Mouse (Mus musculus): ENCODE results near the gene Neurl4. TPM values are rescaled to one million over a fixed set of nuclear protein-coding genes. Genes with fewer than 3 reads are reported as not detected.
A peak's percentile ranks its signal among the peaks of the same experiment; 100 is the strongest.
"Not testable (repeated sequence)": the region's sequence is repeated elsewhere in the genome, so short reads cannot be mapped to it uniquely, and the experiment has no call there.

The Neurl4 gene
- polyA plus RNA-seq, 1 experiment from 2014 or later = 9.7 TPM

DNA sequence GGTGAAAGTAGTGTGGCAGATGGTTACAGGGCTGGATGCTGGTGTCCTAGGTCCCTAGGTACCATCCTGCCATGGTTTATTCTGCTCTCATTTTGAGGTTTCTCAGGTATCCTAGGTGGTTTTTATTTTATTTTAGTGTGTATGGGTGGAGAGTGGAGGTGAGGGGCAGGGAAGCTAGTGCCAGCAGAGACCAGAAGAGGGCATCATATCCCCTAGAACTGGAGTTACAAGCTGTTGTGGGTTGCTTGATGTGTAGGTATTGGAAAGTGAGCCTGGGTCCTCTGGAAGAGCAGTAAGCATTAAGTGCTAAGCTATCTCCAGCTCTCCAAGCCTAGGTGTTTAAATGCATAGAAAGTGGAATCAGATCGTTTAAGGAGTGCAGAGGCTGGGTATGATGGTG, 51.4 kb downstream of the Neurl4 start:
- Histone ChIP-seq H3K36me3 (ENCODE audit: insufficient read depth, low read length) (no peaks in the 10 kb centered on the region), H3K27me3 (ENCODE audit: insufficient read depth, low read length) (no peaks in the 10 kb centered on the region), H3K27ac (no peak overlapping the region), H3K9ac (ENCODE audit: low read depth, low read length) (no peak overlapping the region), H3K4me3 (replicated peaks; ENCODE audit: low read depth, low read length) (no peak overlapping the region), H3K4me2 (ENCODE audit: low read length) (no peak overlapping the region), H3K9me3 (replicated peaks; ENCODE audit: low read length) (no peaks in the 10 kb centered on the region), H3K4me1 (replicated peaks; ENCODE audit: insufficient read depth, low read length) (peaks cover 6% of the 10 kb centered on the region; the same call in 1 of the 2 replicates)
- DNase-seq (ENCODE audit: low spot score) (peak; percentile 34), ATAC-seq (replicated peaks; ENCODE audit: low FRiP score, low read depth) (no peak)
- WGBS = 36% methylated on average over 1 of the region's 1 CpGs
- peak; percentile 60 for TF ChIP-seq CTCF (IDR thresholded peaks at IDR 0.05; ENCODE audit: low read depth)

DNA sequence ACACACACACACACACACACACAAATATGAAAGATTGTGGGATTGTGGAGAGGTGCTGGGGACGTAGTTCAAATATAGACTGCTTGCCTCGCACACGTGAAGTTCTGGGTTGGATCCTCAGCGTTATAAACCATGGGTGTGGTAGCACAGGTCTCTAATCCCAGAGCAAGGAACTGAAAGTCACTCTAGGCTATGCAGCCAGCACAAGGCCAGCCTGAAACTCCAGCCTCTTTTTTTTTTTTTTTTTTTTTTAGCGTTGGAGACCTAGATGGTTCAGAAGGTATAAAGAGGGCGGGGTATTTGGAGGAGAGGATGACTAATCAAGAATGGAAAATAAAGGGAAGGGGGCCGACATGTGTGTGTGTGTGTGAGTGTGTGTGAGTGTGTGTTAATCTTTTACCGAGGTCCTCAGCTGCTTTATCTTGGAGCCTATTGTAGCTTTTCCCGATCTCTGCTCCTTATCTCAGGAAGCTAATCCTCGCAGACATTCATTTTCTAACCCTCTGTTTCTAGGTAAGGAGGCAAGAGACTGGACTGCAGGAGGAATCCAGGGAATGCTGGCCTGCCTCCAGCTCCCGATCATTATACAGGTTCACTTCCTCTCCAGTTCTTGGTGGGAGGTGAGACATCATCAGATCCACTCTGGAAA, 52.5 kb downstream of the Neurl4 start:
- 54% methylated on average over 11 of the region's 11 CpGs for WGBS
- Histone ChIP-seq H3K9me3 (replicated peaks; ENCODE audit: low read length) (no peaks in the 10 kb centered on the region), H3K9ac (ENCODE audit: low read depth, low read length) (no peak overlapping the region), H3K4me2 (ENCODE audit: low read length) (no peak overlapping the region), H3K4me1 (replicated peaks; ENCODE audit: insufficient read depth, low read length) (no peaks in the 10 kb centered on the region), H3K4me3 (replicated peaks; ENCODE audit: low read depth, low read length) (no peak overlapping the region), H3K27ac (no peak overlapping the region), H3K36me3 (ENCODE audit: insufficient read depth, low read length) (no peaks in the 10 kb centered on the region), H3K27me3 (ENCODE audit: insufficient read depth, low read length) (no peaks in the 10 kb centered on the region)
- DNase-seq (ENCODE audit: low spot score) (no peak), ATAC-seq (replicated peaks; ENCODE audit: low FRiP score, low read depth) (no peak)
- TF ChIP-seq CTCF (IDR thresholded peaks at IDR 0.05; ENCODE audit: low read depth) = no peak

DNA sequence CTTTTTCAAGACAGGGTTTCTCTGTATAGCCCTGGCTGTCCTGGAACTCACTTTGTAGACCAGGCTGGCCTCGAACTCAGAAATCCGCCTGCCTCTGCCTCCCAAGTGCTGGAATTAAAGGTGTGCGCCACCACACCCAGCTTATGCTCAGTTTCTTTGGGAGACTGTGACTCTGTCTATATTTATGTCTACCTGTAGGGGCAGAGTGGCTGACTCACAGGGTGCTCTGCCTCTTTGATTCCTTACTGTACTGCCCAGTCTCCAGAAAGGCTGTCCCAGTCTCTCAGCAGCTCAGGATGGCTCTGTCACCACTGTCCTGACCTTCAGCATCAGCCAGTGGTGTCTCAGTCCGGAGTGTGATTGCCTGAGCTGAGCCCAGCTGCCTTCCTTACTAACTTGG, 54.7 kb downstream of the Neurl4 start:
- not testable (repeated sequence) for H3K9me3 ChIP-seq (replicated peaks; ENCODE audit: low read length); H3K27ac ChIP-seq; H3K4me3 ChIP-seq (replicated peaks; ENCODE audit: low read depth, low read length); H3K36me3 ChIP-seq (ENCODE audit: insufficient read depth, low read length); H3K4me1 ChIP-seq (replicated peaks; ENCODE audit: insufficient read depth, low read length); ATAC-seq (replicated peaks; ENCODE audit: low FRiP score, low read depth); H3K27me3 ChIP-seq (ENCODE audit: insufficient read depth, low read length); H3K9ac ChIP-seq (ENCODE audit: low read depth, low read length); DNase-seq (ENCODE audit: low spot score); H3K4me2 ChIP-seq (ENCODE audit: low read length)
- WGBS = 79% methylated on average over 4 of the region's 4 CpGs

DNA sequence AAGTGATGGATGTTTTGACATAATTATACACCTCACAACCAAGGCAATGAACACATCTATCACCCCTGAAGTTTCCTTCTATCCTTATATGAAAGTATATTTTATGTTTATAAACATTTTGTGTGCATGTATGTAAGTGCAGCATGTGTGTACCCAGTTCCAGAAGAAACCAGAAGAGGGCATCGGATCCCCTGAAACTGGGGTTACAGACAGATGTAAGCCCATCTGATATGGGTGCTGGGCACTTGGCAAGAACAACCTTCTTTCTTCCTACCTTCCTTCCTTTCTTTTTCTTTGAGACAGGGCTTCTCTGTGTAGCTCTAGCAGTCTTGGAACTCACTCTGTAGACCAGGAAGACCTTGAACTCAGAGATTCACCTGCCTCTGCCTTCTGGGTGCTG, 55.3 kb downstream of the Neurl4 start:
- Histone ChIP-seq H3K27me3 (ENCODE audit: insufficient read depth, low read length) (no peaks in the 10 kb centered on the region), H3K4me1 (replicated peaks; ENCODE audit: insufficient read depth, low read length) (no peaks in the 10 kb centered on the region), H3K4me3 (replicated peaks; ENCODE audit: low read depth, low read length) (no peak overlapping the region), H3K9me3 (replicated peaks; ENCODE audit: low read length) (no peaks in the 10 kb centered on the region), H3K27ac (no peak overlapping the region), H3K9ac (ENCODE audit: low read depth, low read length) (no peak overlapping the region), H3K36me3 (ENCODE audit: insufficient read depth, low read length) (no peaks in the 10 kb centered on the region), H3K4me2 (ENCODE audit: low read length) (no peak overlapping the region)
- WGBS = 70% methylated on average over 1 of the region's 1 CpGs
- peak; percentile 25; the same call in 1 of the 2 replicates for TF ChIP-seq CTCF (IDR thresholded peaks at IDR 0.05; ENCODE audit: low read depth)
- ATAC-seq (replicated peaks; ENCODE audit: low FRiP score, low read depth) (no peak), DNase-seq (ENCODE audit: low spot score) (no peak)

DNA sequence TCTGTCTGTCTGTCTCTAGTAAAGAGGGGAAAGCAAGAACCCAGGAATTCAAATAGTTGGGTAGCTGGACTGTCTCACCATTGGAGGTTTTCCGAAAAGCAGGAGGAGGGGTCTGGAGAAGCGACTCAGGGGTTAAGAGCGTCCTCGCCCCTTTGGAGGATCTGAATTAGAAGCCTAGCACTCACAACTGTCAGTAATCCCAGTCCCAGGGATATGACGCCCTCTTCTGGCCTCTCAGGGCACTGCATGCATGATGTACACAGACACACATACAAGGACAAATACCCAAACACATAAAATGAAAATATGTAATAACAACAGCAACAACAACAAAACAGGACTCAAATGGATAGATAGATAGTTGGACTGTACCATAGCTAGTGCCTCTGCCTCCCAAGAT, 59.7 kb downstream of the Neurl4 start:
- Histone ChIP-seq H3K9ac (ENCODE audit: low read depth, low read length) (no peak overlapping the region), H3K27me3 (ENCODE audit: insufficient read depth, low read length) (peaks cover 7% of the 10 kb centered on the region), H3K9me3 (replicated peaks; ENCODE audit: low read length) (no peaks in the 10 kb centered on the region), H3K36me3 (ENCODE audit: insufficient read depth, low read length) (no peaks in the 10 kb centered on the region), H3K27ac (no peak overlapping the region), H3K4me2 (ENCODE audit: low read length) (no peak overlapping the region), H3K4me3 (replicated peaks; ENCODE audit: low read depth, low read length) (no peak overlapping the region), H3K4me1 (replicated peaks; ENCODE audit: insufficient read depth, low read length) (no peaks in the 10 kb centered on the region)
- ATAC-seq (replicated peaks; ENCODE audit: low FRiP score, low read depth) (no peak), DNase-seq (ENCODE audit: low spot score) (no peak)
- WGBS = 45% methylated on average over 5 of the region's 5 CpGs
- TF ChIP-seq CTCF (IDR thresholded peaks at IDR 0.05; ENCODE audit: low read depth) = peak; percentile 58

DNA sequence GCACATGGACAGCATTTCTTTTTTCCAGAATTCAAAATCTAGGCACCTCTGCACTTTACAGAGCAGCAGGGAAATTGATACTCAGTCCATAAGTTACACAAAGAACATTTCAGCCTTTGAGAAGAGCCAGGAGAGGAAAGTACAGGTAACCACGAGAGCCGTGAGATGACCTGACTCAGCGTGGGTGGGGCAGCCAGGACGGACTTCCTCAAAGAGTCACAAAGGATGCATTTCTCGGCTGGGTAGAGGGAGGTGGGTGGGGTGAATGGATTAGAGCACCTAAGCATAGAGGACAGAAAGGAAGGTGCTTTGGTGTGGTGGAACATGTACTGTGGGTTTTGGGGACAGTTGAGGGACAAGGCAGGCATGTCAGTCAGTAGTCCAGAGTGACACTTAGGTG, 61.0 kb downstream of the Neurl4 start:
- Histone ChIP-seq H3K4me3 (replicated peaks; ENCODE audit: low read depth, low read length) (no peak overlapping the region), H3K9ac (ENCODE audit: low read depth, low read length) (no peak overlapping the region), H3K36me3 (ENCODE audit: insufficient read depth, low read length) (no peaks in the 10 kb centered on the region), H3K4me1 (replicated peaks; ENCODE audit: insufficient read depth, low read length) (no peaks in the 10 kb centered on the region), H3K9me3 (replicated peaks; ENCODE audit: low read length) (no peaks in the 10 kb centered on the region), H3K27ac (no peak overlapping the region), H3K4me2 (ENCODE audit: low read length) (no peak overlapping the region), H3K27me3 (ENCODE audit: insufficient read depth, low read length) (peaks cover 7% of the 10 kb centered on the region)
- no peak for TF ChIP-seq CTCF (IDR thresholded peaks at IDR 0.05; ENCODE audit: low read depth)
- WGBS = 22% methylated on average over 5 of the region's 5 CpGs
- no peak for DNase-seq (ENCODE audit: low spot score)
- ATAC-seq (replicated peaks; ENCODE audit: low FRiP score, low read depth) = no peak

Small RNA genes lying within 50 kb of the gene (microRNA-seq; reads per million reads assigned to microRNA genes)
- gene Mir6924 = not detected

Other genes with a start within 250 kb of the Neurl4 start
- gene Sox15, start 245.8 kb upstream of the Neurl4 start, polyA plus RNA-seq (2015; fragmentation: Nextera tagmentation; extraction: Ambion mirVana) = 0.28 and 0.32 TPM in 2 replicates
- 82.6 and 85.7 TPM in 2 replicates for gene Mpdu1, start 238.4 kb upstream of the Neurl4 start, polyA plus RNA-seq (2015; fragmentation: Nextera tagmentation; extraction: Ambion mirVana)
- 10.4 and 12.8 TPM in 2 replicates for gene Cd68, start 234.9 kb upstream of the Neurl4 start, polyA plus RNA-seq (2015; fragmentation: Nextera tagmentation; extraction: Ambion mirVana)
- gene Eif4a1, start 228.6 kb upstream of the Neurl4 start, polyA plus RNA-seq (2015; fragmentation: Nextera tagmentation; extraction: Ambion mirVana) = 468 and 493 TPM in 2 replicates
- gene Senp3, start 219.0 kb upstream of the Neurl4 start, polyA plus RNA-seq (2015; fragmentation: Nextera tagmentation; extraction: Ambion mirVana) = 52.2 and 59.4 TPM in 2 replicates
- gene Tnfsf13, start 215.3 kb upstream of the Neurl4 start, polyA plus RNA-seq (2015; fragmentation: Nextera tagmentation; extraction: Ambion mirVana) = 0.43 and 0.89 TPM in 2 replicates
- 14.1 and 15.8 TPM in 2 replicates for gene Tnfsf12, start 205.2 kb upstream of the Neurl4 start, polyA plus RNA-seq (2015; fragmentation: Nextera tagmentation; extraction: Ambion mirVana)
- 8.0 and 8.4 TPM in 2 replicates for gene Tnfsfm13, start 205.0 kb upstream of the Neurl4 start, polyA plus RNA-seq (2015; fragmentation: Nextera tagmentation; extraction: Ambion mirVana)
- gene Polr2a, start 142.4 kb upstream of the Neurl4 start, polyA plus RNA-seq (2015; fragmentation: Nextera tagmentation; extraction: Ambion mirVana) = 19.0 and 21.0 TPM in 2 replicates
- gene Slc35g3, start 139.1 kb upstream of the Neurl4 start, polyA plus RNA-seq (2015; fragmentation: Nextera tagmentation; extraction: Ambion mirVana) = 0.17 TPM in 1 of 2 replicates, not detected in the other
- gene Zbtb4, start 135.2 kb upstream of the Neurl4 start, polyA plus RNA-seq (2015; fragmentation: Nextera tagmentation; extraction: Ambion mirVana) = 2.7 and 3.3 TPM in 2 replicates
- 12.0 and 12.1 TPM in 2 replicates for gene Chrnb1, start 105.1 kb upstream of the Neurl4 start, polyA plus RNA-seq (2015; fragmentation: Nextera tagmentation; extraction: Ambion mirVana)
- 0.63 and 0.98 TPM in 2 replicates for gene Fgf11, start 99.2 kb upstream of the Neurl4 start, polyA plus RNA-seq (2015; fragmentation: Nextera tagmentation; extraction: Ambion mirVana)
- gene Tmem102, start 95.4 kb upstream of the Neurl4 start, polyA plus RNA-seq (2015; fragmentation: Nextera tagmentation; extraction: Ambion mirVana) = 22.9 and 23.0 TPM in 2 replicates
- gene Gm39566, start 85.8 kb upstream of the Neurl4 start, polyA plus RNA-seq (2015; fragmentation: Nextera tagmentation; extraction: Ambion mirVana) = not detected in 2 replicates
- not detected in 2 replicates for gene Spem2, start 82.6 kb upstream of the Neurl4 start, polyA plus RNA-seq (2015; fragmentation: Nextera tagmentation; extraction: Ambion mirVana)
- gene Spem1, start 78.9 kb upstream of the Neurl4 start, polyA plus RNA-seq (2015; fragmentation: Nextera tagmentation; extraction: Ambion mirVana) = not detected in 2 replicates
- 4.1 and 4.7 TPM in 2 replicates for gene Nlgn2, start 63.3 kb upstream of the Neurl4 start, polyA plus RNA-seq (2015; fragmentation: Nextera tagmentation; extraction: Ambion mirVana)
- gene Tmem256, start 62.6 kb upstream of the Neurl4 start, polyA plus RNA-seq (2015; fragmentation: Nextera tagmentation; extraction: Ambion mirVana) = 485 and 528 TPM in 2 replicates
- gene Plscr3, start 54.7 kb upstream of the Neurl4 start, polyA plus RNA-seq (2015; fragmentation: Nextera tagmentation; extraction: Ambion mirVana) = 96.4 and 102 TPM in 2 replicates
- gene Tnk1, start 42.3 kb upstream of the Neurl4 start, polyA plus RNA-seq (2015; fragmentation: Nextera tagmentation; extraction: Ambion mirVana) = 6.3 and 7.0 TPM in 2 replicates
- gene Tmem95, start 23.1 kb upstream of the Neurl4 start, polyA plus RNA-seq (2015; fragmentation: Nextera tagmentation; extraction: Ambion mirVana) = not detected in 2 replicates
- 7.7 and 7.8 TPM in 2 replicates for gene Kctd11, start 19.7 kb upstream of the Neurl4 start, polyA plus RNA-seq (2015; fragmentation: Nextera tagmentation; extraction: Ambion mirVana)
- 0.33 and 0.48 TPM in 2 replicates for gene Acap1, start 5.5 kb upstream of the Neurl4 start, polyA plus RNA-seq (2015; fragmentation: Nextera tagmentation; extraction: Ambion mirVana)
- 12.5 and 13.0 TPM in 2 replicates for gene 2810408A11Rik, start 85 bp upstream of the Neurl4 start, polyA plus RNA-seq (2015; fragmentation: Nextera tagmentation; extraction: Ambion mirVana)
- gene Gps2, start 12.8 kb downstream of the Neurl4 start, polyA plus RNA-seq (2015; fragmentation: Nextera tagmentation; extraction: Ambion mirVana) = 63.0 and 65.0 TPM in 2 replicates
- gene Eif5a, start 20.9 kb downstream of the Neurl4 start, polyA plus RNA-seq (2015; fragmentation: Nextera tagmentation; extraction: Ambion mirVana) = 1,371 and 1,476 TPM in 2 replicates
- gene Ybx2, start 34.7 kb downstream of the Neurl4 start, polyA plus RNA-seq (2015; fragmentation: Nextera tagmentation; extraction: Ambion mirVana) = 6.8 and 7.5 TPM in 2 replicates
- 21.4 and 23.1 TPM in 2 replicates for gene Slc2a4, start 47.1 kb downstream of the Neurl4 start, polyA plus RNA-seq (2015; fragmentation: Nextera tagmentation; extraction: Ambion mirVana)
- gene Cldn7, start 63.7 kb downstream of the Neurl4 start, polyA plus RNA-seq (2015; fragmentation: Nextera tagmentation; extraction: Ambion mirVana) = 238 and 246 TPM in 2 replicates
- gene Ctdnep1, start 80.1 kb downstream of the Neurl4 start, polyA plus RNA-seq (2015; fragmentation: Nextera tagmentation; extraction: Ambion mirVana) = 28.3 and 29.1 TPM in 2 replicates
- 97.3 and 97.9 TPM in 2 replicates for gene Elp5, start 81.4 kb downstream of the Neurl4 start, polyA plus RNA-seq (2015; fragmentation: Nextera tagmentation; extraction: Ambion mirVana)
- gene Gabarap, start 90.1 kb downstream of the Neurl4 start, polyA plus RNA-seq (2015; fragmentation: Nextera tagmentation; extraction: Ambion mirVana) = 626 TPM in 2 replicates
- 61.9 and 62.6 TPM in 2 replicates for gene Phf23, start 94.7 kb downstream of the Neurl4 start, polyA plus RNA-seq (2015; fragmentation: Nextera tagmentation; extraction: Ambion mirVana)
- gene Dvl2, start 99.5 kb downstream of the Neurl4 start, polyA plus RNA-seq (2015; fragmentation: Nextera tagmentation; extraction: Ambion mirVana) = 25.8 and 27.1 TPM in 2 replicates
- 178 and 197 TPM in 2 replicates for gene Acadvl, start 114.3 kb downstream of the Neurl4 start, polyA plus RNA-seq (2015; fragmentation: Nextera tagmentation; extraction: Ambion mirVana)
- gene Dlg4, start 115.9 kb downstream of the Neurl4 start, polyA plus RNA-seq (2015; fragmentation: Nextera tagmentation; extraction: Ambion mirVana) = 4.3 and 6.5 TPM in 2 replicates
- 2.5 and 2.9 TPM in 2 replicates for gene Asgr1, start 153.0 kb downstream of the Neurl4 start, polyA plus RNA-seq (2015; fragmentation: Nextera tagmentation; extraction: Ambion mirVana)
- 0.14 TPM in 1 of 2 replicates, not detected in the other for gene Asgr2, start 191.6 kb downstream of the Neurl4 start, polyA plus RNA-seq (2015; fragmentation: Nextera tagmentation; extraction: Ambion mirVana)
- 0.37 and 0.47 TPM in 2 replicates for gene Mgl2, start 229.3 kb downstream of the Neurl4 start, polyA plus RNA-seq (2015; fragmentation: Nextera tagmentation; extraction: Ambion mirVana)